Comparison of ENCODE assay signal across 32 mouse cellular contexts in genomic region chr8:95112594-95112993, GRCm38 (mm10). TPM values are rescaled to one million over a fixed set of nuclear protein-coding genes. Genes with fewer than 3 reads are reported as not detected.
"Had no signal": no experiment of that assay in that cellular context is flagged by ENCODE, and none has a peak within 500 bp of the region (broad histone marks: within the 10 kb centered on the region; RNA-seq: fewer than 3 reads in every experiment).

No protein-coding gene starts in this region.

- H3K27ac ChIP-seq: limb, embryonic 10.5 days; limb, embryonic 12.5 days; limb, embryonic 13.5 days; limb, embryonic 15.5 days; liver, embryonic 12.5 days; liver, embryonic 13.5 days; liver, embryonic 14.5 days; liver, embryonic 15.5 days; lung, embryonic 15.5 days; macrophage; midbrain, embryonic 12.5 days; midbrain, embryonic 13.5 days; midbrain, embryonic 15.5 days had no signal

- H3K27me3 ChIP-seq: limb, embryonic 12.5 days; limb, embryonic 13.5 days; limb, embryonic 15.5 days; liver, embryonic 13.5 days; liver, embryonic 15.5 days; lung, embryonic 15.5 days; midbrain, embryonic 13.5 days; midbrain, embryonic 15.5 days had no signal

- H3K36me3 ChIP-seq: liver, embryonic 15.5 days; midbrain, embryonic 10.5 days; midbrain, embryonic 12.5 days; midbrain, embryonic 15.5 days had no signal

- H3K4me1 ChIP-seq: limb, embryonic 12.5 days; limb, embryonic 13.5 days; limb, embryonic 15.5 days; liver, embryonic 12.5 days; liver, embryonic 13.5 days; liver, embryonic 15.5 days; lung, embryonic 15.5 days; midbrain, embryonic 10.5 days; midbrain, embryonic 12.5 days; midbrain, embryonic 15.5 days had no signal

- H3K4me2 ChIP-seq: limb, embryonic 12.5 days; limb, embryonic 13.5 days; limb, embryonic 15.5 days; liver, embryonic 11.5 days; liver, embryonic 12.5 days; liver, embryonic 13.5 days; liver, embryonic 15.5 days; lung, embryonic 14.5 days; lung, embryonic 15.5 days; midbrain, embryonic 11.5 days; midbrain, embryonic 12.5 days; midbrain, embryonic 13.5 days; midbrain, embryonic 15.5 days had no signal

- H3K9me3 ChIP-seq: limb, embryonic 10.5 days; limb, embryonic 12.5 days; limb, embryonic 13.5 days; limb, embryonic 15.5 days; liver, embryonic 12.5 days; liver, embryonic 13.5 days; liver, embryonic 15.5 days; lung, embryonic 15.5 days; megakaryocyte, embryonic 14.5 days; midbrain, embryonic 10.5 days; midbrain, embryonic 12.5 days; midbrain, embryonic 13.5 days; midbrain, embryonic 15.5 days had no signal

- H3K4me3 ChIP-seq: limb, embryonic 10.5 days; limb, embryonic 12.5 days; limb, embryonic 13.5 days; limb, embryonic 15.5 days; liver, embryonic 12.5 days; liver, embryonic 13.5 days; liver, embryonic 15.5 days; lung, embryonic 15.5 days; megakaryocyte, embryonic 14.5 days; midbrain, embryonic 10.5 days; midbrain, embryonic 12.5 days; midbrain, embryonic 13.5 days; midbrain, embryonic 15.5 days; myocyte had no signal

- H3K9ac ChIP-seq: limb, embryonic 12.5 days; limb, embryonic 13.5 days; limb, embryonic 15.5 days; liver, embryonic 12.5 days; liver, embryonic 13.5 days; liver, embryonic 14.5 days; liver, embryonic 15.5 days; liver, postnatal 0 days; lung, embryonic 14.5 days; lung, embryonic 15.5 days; midbrain, embryonic 12.5 days; midbrain, embryonic 13.5 days; midbrain, embryonic 15.5 days had no signal

- DNase-seq: left cerebral cortex, postnatal 4 days; liver; liver, embryonic 13.5 days; liver, postnatal 0 days; lung, adult 18-20 months; lung, adult 2 months; lung, embryonic 14.5 days; lung, postnatal 10 days; lung, postnatal 14 days; lung, postnatal 36 days; lung, postnatal 4 days; midbrain, embryonic 14.5 days had no signal

- ATAC-seq: liver, embryonic 12.5 days; liver, postnatal 0 days; lung, postnatal 0 days; midbrain, embryonic 15.5 days had no signal

RNA-seq across cellular contexts. Expression of gene Drc7, which starts 57.7 kb away (rescaled TPM):
- polyA plus RNA-seq: limb, embryonic 12.5 days; limb, embryonic 13.5 days; liver, adult 2 months; lung, embryonic 14.5 days; macrophage; midbrain, embryonic 12.5 days; neural tube, embryonic 11.5 days had no signal
